Mouse (Mus musculus): ENCODE results near the gene Sirt7. TPM values are rescaled to one million over a fixed set of nuclear protein-coding genes. Genes with fewer than 3 reads are reported as not detected.

Gene Sirt7
- polyA plus RNA-seq, 1 experiment from 2014 or later: 28.1 TPM

- Histone ChIP-seq H3K27ac (ENCODE audit: low read length) (no peak overlapping the region), H3K36me3 (ENCODE audit: control insufficient read depth, insufficient read depth) (peaks cover 46% of the 10 kb centered on the region), H3K27me3 (ENCODE audit: control insufficient read depth, insufficient read depth, low read length) (no peaks in the 10 kb centered on the region), H3K9me3 (replicated peaks; ENCODE audit: control insufficient read depth, low read length) (no peaks in the 10 kb centered on the region), H3K4me3 (ENCODE audit: low read length) (peak overlapping the region; percentile 97), H3K4me1 (ENCODE audit: control insufficient read depth, insufficient read depth, low read length) (peaks cover 19% of the 10 kb centered on the region), H3K4me2 (ENCODE audit: low read depth, low read length) (peak overlapping the region; percentile 90), H3K9ac (ENCODE audit: low read length) (peak overlapping the region; percentile 97)
- 38% methylated on average over 3 of the region's 3 CpGs for WGBS
- no peak for ATAC-seq (replicated peaks; ENCODE audit: extremely low read depth, insufficient read depth, low FRiP score)
Measured at GRCm38 (mm10) chr11:120571122-120571521, 53.9 kb downstream of the Sirt7 start.

Small RNA genes within 50 kb of the gene (microRNA-seq; reads per million reads assigned to microRNA genes)
- 0.59 reads per million for gene Mir6936

Other genes starting within 250 kb of the Sirt7 start
- 28.8 and 37.3 TPM in 2 replicates for gene Faap100, start 246.5 kb downstream of the Sirt7 start, polyA plus RNA-seq (2015; fragmentation: Nextera tagmentation; extraction: Ambion mirVana)
- 26.7 and 27.7 TPM in 2 replicates for gene Nploc4, start 187.5 kb downstream of the Sirt7 start, polyA plus RNA-seq (2015; fragmentation: Nextera tagmentation; extraction: Ambion mirVana)
- 0.09 TPM in 1 of 2 replicates, not detected in the other for gene Tspan10, start 182.6 kb downstream of the Sirt7 start, polyA plus RNA-seq (2015; fragmentation: Nextera tagmentation; extraction: Ambion mirVana)
- gene Pde6g, start 171.7 kb downstream of the Sirt7 start, polyA plus RNA-seq (2015; fragmentation: Nextera tagmentation; extraction: Ambion mirVana): 0.28 and 0.29 TPM in 2 replicates
- gene Oxld1, start 167.2 kb downstream of the Sirt7 start, polyA plus RNA-seq (2015; fragmentation: Nextera tagmentation; extraction: Ambion mirVana): 23.2 and 23.5 TPM in 2 replicates
- gene Ccdc137, start 167.1 kb downstream of the Sirt7 start, polyA plus RNA-seq (2015; fragmentation: Nextera tagmentation; extraction: Ambion mirVana): 25.4 and 27.4 TPM in 2 replicates
- 33.6 and 34.2 TPM in 2 replicates for gene Arl16, start 157.6 kb downstream of the Sirt7 start, polyA plus RNA-seq (2015; fragmentation: Nextera tagmentation; extraction: Ambion mirVana)
- gene Mrpl12, start 140.6 kb downstream of the Sirt7 start, polyA plus RNA-seq (2015; fragmentation: Nextera tagmentation; extraction: Ambion mirVana): 247 and 252 TPM in 2 replicates
- 39.6 and 43.9 TPM in 2 replicates for gene Slc25a10, start 133.4 kb downstream of the Sirt7 start, polyA plus RNA-seq (2015; fragmentation: Nextera tagmentation; extraction: Ambion mirVana)
- 1.4 and 2.7 TPM in 2 replicates for gene Gcgr, start 94.5 kb downstream of the Sirt7 start, polyA plus RNA-seq (2015; fragmentation: Nextera tagmentation; extraction: Ambion mirVana)
- 134 and 139 TPM in 2 replicates for gene Mcrip1, start 75.5 kb downstream of the Sirt7 start, polyA plus RNA-seq (2015; fragmentation: Nextera tagmentation; extraction: Ambion mirVana)
- gene Ppp1r27, start 74.1 kb downstream of the Sirt7 start, polyA plus RNA-seq (2015; fragmentation: Nextera tagmentation; extraction: Ambion mirVana): 3.3 and 8.5 TPM in 2 replicates
- 435 and 437 TPM in 2 replicates for gene P4hb, start 52.0 kb downstream of the Sirt7 start, polyA plus RNA-seq (2015; fragmentation: Nextera tagmentation; extraction: Ambion mirVana)
- 435 and 439 TPM in 2 replicates for gene Arhgdia, start 43.6 kb downstream of the Sirt7 start, polyA plus RNA-seq (2015; fragmentation: Nextera tagmentation; extraction: Ambion mirVana)
- 223 and 229 TPM in 2 replicates for gene Alyref, start 26.9 kb downstream of the Sirt7 start, polyA plus RNA-seq (2015; fragmentation: Nextera tagmentation; extraction: Ambion mirVana)
- 179 and 193 TPM in 2 replicates for gene Anapc11, start 26.8 kb downstream of the Sirt7 start, polyA plus RNA-seq (2015; fragmentation: Nextera tagmentation; extraction: Ambion mirVana)
- 13.6 and 15.5 TPM in 2 replicates for gene Npb, start 16.8 kb downstream of the Sirt7 start, polyA plus RNA-seq (2015; fragmentation: Nextera tagmentation; extraction: Ambion mirVana)
- 109 and 117 TPM in 2 replicates for gene Pcyt2, start 7.3 kb downstream of the Sirt7 start, polyA plus RNA-seq (2015; fragmentation: Nextera tagmentation; extraction: Ambion mirVana)
- gene Mafg, start 8.4 kb upstream of the Sirt7 start, polyA plus RNA-seq (2015; fragmentation: Nextera tagmentation; extraction: Ambion mirVana): 14.7 and 19.1 TPM in 2 replicates
- 15.2 and 18.5 TPM in 2 replicates for gene Pycr1, start 18.5 kb upstream of the Sirt7 start, polyA plus RNA-seq (2015; fragmentation: Nextera tagmentation; extraction: Ambion mirVana)
- 17.0 and 19.5 TPM in 2 replicates for gene Myadml2, start 22.9 kb upstream of the Sirt7 start, polyA plus RNA-seq (2015; fragmentation: Nextera tagmentation; extraction: Ambion mirVana)
- 0.20 and 1.00 TPM in 2 replicates for gene Notum, start 35.9 kb upstream of the Sirt7 start, polyA plus RNA-seq (2015; fragmentation: Nextera tagmentation; extraction: Ambion mirVana)
- 105 and 109 TPM in 2 replicates for gene Aspscr1, start 47.7 kb upstream of the Sirt7 start, polyA plus RNA-seq (2015; fragmentation: Nextera tagmentation; extraction: Ambion mirVana)
- 107 and 112 TPM in 2 replicates for gene Cenpx, start 88.5 kb upstream of the Sirt7 start, polyA plus RNA-seq (2015; fragmentation: Nextera tagmentation; extraction: Ambion mirVana)
- 34.1 and 34.8 TPM in 2 replicates for gene Lrrc45, start 88.7 kb upstream of the Sirt7 start, polyA plus RNA-seq (2015; fragmentation: Nextera tagmentation; extraction: Ambion mirVana)
- gene Rac3, start 96.2 kb upstream of the Sirt7 start, polyA plus RNA-seq (2015; fragmentation: Nextera tagmentation; extraction: Ambion mirVana): 8.7 and 10.6 TPM in 2 replicates
- 15.3 and 17.1 TPM in 2 replicates for gene Dcxr, start 102.0 kb upstream of the Sirt7 start, polyA plus RNA-seq (2015; fragmentation: Nextera tagmentation; extraction: Ambion mirVana)
- 54.8 and 59.4 TPM in 2 replicates for gene Cbr2, start 106.9 kb upstream of the Sirt7 start, polyA plus RNA-seq (2015; fragmentation: Nextera tagmentation; extraction: Ambion mirVana)
- gene Hmga1b, start 137.6 kb upstream of the Sirt7 start, polyA plus RNA-seq (2015; fragmentation: Nextera tagmentation; extraction: Ambion mirVana): 1.3 and 6.9 TPM in 2 replicates
- gene Rfng, start 159.0 kb upstream of the Sirt7 start, polyA plus RNA-seq (2015; fragmentation: Nextera tagmentation; extraction: Ambion mirVana): 27.8 and 28.4 TPM in 2 replicates
- 124 and 135 TPM in 2 replicates for gene Gps1, start 159.0 kb upstream of the Sirt7 start, polyA plus RNA-seq (2015; fragmentation: Nextera tagmentation; extraction: Ambion mirVana)
- gene Dus1l, start 171.2 kb upstream of the Sirt7 start, polyA plus RNA-seq (2015; fragmentation: Nextera tagmentation; extraction: Ambion mirVana): 44.7 and 49.7 TPM in 2 replicates
- 24.9 and 28.7 TPM in 2 replicates for gene Fasn, start 199.3 kb upstream of the Sirt7 start, polyA plus RNA-seq (2015; fragmentation: Nextera tagmentation; extraction: Ambion mirVana)

All from heart, embryonic 16.5 days (tissue).